Mouse (Mus musculus) inflammation-experienced regulatory T-cells, adult 16 weeks (primary cell): ENCODE data around the gene Pla2r1. TPM values are rescaled to one million over a fixed set of nuclear protein-coding genes. Genes with fewer than 3 reads are reported as not detected.

ENCODE experiments used
- polyA plus RNA-seq: library from polyadenylated mRNA; unstranded; fragments of 100-300 nt; shearing (Covaris generic); gene quantifications from one replicate; pipeline ENCODE4 v1.2.1, GENCODE M21; 2017

Gene Pla2r1
- not detected for polyA plus RNA-seq

DNA sequence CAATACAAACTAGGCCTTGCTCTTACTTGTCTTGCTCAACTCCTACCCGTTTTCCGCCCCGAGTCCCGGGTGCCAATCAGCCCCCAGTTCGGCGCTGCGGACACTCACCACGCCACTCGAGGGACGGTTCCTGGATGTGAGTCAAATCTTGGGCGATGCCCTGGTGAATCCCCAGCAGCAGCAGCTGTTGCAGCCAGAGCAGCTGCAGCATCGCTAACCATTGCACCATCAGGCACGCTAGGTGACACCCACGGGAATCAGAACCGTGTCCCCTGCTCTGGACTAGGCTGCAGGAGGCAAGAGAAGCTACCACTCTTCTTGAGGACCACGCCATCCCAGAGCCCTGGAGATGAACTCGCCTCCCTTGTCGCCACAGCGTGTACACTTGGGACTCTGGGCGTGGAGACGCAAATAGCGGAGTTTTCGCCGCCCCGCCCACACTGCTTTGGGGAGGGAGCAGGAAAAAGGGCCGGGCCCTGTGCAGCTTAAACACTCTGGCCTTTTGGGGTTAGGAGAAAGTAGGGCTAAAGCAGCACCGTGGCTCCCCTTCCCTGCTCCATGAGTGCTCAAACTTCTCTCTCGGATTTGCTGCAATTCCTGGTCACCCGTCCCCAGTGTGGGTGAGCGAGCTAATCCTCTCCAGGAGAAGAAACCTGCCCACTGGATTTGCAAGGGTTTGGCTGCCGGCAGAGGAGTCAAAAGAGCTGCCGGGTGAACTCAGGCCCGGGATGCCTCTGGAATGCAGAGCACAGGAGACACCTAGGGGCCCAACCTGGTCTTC lies at the start of gene Pla2r1:
Gene Pla2r1 (minus strand): TSS at position 407 of the 781 bp plus-strand sequence.

GRCm38 (mm10) chr2:60382858-60383669 lies 170.0 kb downstream of the Pla2r1 start, which contains the start of gene Ly75:
Gene Ly75, minus strand, starts transcription at chr2:60383303.

Other genes with a start within 250 kb of the Pla2r1 start
- 52.2 TPM for gene Ly75, start 170.0 kb downstream of the Pla2r1 start, polyA plus RNA-seq
- gene Itgb6, start 169.3 kb upstream of the Pla2r1 start, polyA plus RNA-seq = not detected